Mouse (Mus musculus): ENCODE measurements around the gene Thap12.

DNA sequence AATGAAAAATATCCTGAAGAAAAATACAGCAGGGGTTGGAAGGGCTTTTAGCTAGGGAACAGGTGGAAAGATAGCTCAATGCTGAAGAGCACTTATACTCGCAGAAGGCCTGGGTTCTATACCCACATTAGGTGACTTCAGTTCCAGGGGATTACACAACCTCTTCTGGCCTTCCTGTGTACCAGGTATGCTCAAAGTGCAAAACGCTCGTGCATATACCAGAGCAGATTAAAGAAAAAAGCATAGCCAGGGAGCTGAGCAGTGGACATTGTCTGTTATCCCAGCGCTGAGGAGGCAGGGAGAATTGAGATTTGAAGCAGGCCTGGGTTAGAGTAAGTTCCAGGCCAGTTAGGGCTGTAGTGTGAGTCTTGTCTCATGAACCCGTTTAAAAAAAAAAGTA lies 1.4 kb downstream of the Thap12 start:
- TF ChIP-seq GATA1 (IDR thresholded peaks at IDR 0.05; ENCODE audit: borderline replicate concordance, low read length) (no peak), CTCF (IDR thresholded peaks at IDR 0.05; ENCODE audit: low read depth, low read length) (no peak), POLR2AphosphoS5 (IDR thresholded peaks at IDR 0.05; ENCODE audit: insufficient replicate concordance, low read depth, low read length) (no peak)
